Comparison of ENCODE assay signal across 9 mouse cellular contexts in the genomic region with DNA sequence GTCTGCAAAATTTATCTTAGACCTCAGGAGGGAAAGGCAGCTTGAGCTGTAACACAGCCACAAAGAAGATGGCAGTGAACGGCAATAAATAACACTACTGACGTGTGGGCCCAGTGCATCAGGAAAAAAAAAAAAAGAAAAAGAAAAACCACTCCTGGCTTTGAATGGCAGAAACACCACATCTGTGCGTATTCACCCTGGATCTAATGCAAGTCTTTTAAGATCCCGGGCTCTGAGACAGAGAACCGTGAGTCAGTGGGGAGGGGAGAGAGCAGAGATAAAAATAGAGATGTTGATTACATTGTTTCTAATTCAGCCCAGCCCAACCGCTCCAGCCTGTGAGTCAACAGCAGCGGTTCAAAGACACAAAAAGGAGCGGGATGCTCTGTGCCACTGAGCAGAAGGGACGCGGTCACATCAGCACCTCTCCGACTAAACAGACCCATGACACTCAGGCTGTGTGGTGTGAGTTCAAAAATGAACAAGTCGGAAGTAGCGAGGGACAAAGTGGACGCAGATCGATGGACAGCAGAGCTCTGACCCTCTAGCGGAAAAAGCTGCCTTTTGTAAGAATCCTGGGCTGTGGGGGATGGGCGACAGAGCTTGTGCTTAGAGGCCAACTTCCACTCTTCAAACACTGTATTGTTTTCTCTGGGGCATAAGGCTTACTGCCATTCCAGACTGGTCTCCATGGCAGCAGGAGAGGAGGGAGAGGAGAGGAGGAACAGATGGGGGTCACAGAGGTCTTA.
DNase-seq lines count a peak whose midpoint lies in the region; ATAC-seq and TF ChIP-seq lines count a peak whose summit lies in the region.
"Had no signal": no experiment of that assay in that cellular context is flagged by ENCODE, and none has a peak within 500 bp of the region (broad histone marks: within the 10 kb centered on the region; RNA-seq: fewer than 3 reads in every experiment).

No protein-coding gene starts in this region.

- H3K4me3 ChIP-seq in spleen, adult 2 months (ENCODE audit: extremely low read depth, insufficient read depth, insufficient read length), result peak overlapping the region; percentile 16; the same call in 1 of the 2 replicates
- H3K4me3 ChIP-seq in forebrain, embryonic 11.5 days (ENCODE audit: low read depth, low read length), result peak overlapping the region; percentile 17; the same call in 1 of the 2 replicates
- H3K4me3 ChIP-seq in heart, embryonic 15.5 days, result peak overlapping the region; percentile 52
- peak overlapping the region; percentile 24 for H3K4me3 ChIP-seq in kidney, postnatal 0 days (replicated peaks; ENCODE audit: low read depth, low read length)
- peak overlapping the region; percentile 20 for H3K4me3 ChIP-seq in liver, embryonic 13.5 days (replicated peaks)
- peak overlapping the region; percentile 37 for H3K4me3 ChIP-seq in stomach, embryonic 16.5 days (replicated peaks; ENCODE audit: low read length)

- H3K27ac ChIP-seq in spleen, adult 2 months (ENCODE audit: insufficient read depth, low read length), result peak overlapping the region; percentile 1; the same call in 1 of the 2 replicates
- peak overlapping the region; percentile 97 for H3K27ac ChIP-seq in forebrain, embryonic 11.5 days (ENCODE audit: low read depth, low read length)
- H3K27ac ChIP-seq in heart, embryonic 15.5 days, result peak overlapping the region; percentile 93
- peak overlapping the region; percentile 79 for H3K27ac ChIP-seq in kidney, postnatal 0 days
- H3K27ac ChIP-seq in liver, embryonic 13.5 days, result peak overlapping the region; percentile 26
- peak overlapping the region; percentile 85 for H3K27ac ChIP-seq in stomach, embryonic 16.5 days (ENCODE audit: low read length)

- TF ChIP-seq CTCF in spleen, adult 2 months (IDR thresholded peaks at IDR 0.05; ENCODE audit: extremely low read depth, insufficient read depth, insufficient read length, insufficient replicate concordance), result no peak
- no peak for TF ChIP-seq CTCF in kidney, postnatal 0 days (IDR thresholded peaks at IDR 0.05; ENCODE audit: low read depth)

- peaks cover 9% of the 10 kb centered on the region; the same call in 1 of the 2 replicates for H3K4me1 ChIP-seq in spleen, adult 2 months (ENCODE audit: control insufficient read depth, insufficient read depth, insufficient read length)
- peaks cover 9% of the 10 kb centered on the region; the same call in 1 of the 2 replicates for H3K4me1 ChIP-seq in forebrain, embryonic 11.5 days (replicated peaks; ENCODE audit: control insufficient read depth, insufficient read depth, low read length)
- peaks cover 33% of the 10 kb centered on the region for H3K4me1 ChIP-seq in heart, embryonic 15.5 days (replicated peaks)
- peaks cover 6% of the 10 kb centered on the region; the same call in 1 of the 2 replicates for H3K4me1 ChIP-seq in kidney, postnatal 0 days (replicated peaks; ENCODE audit: insufficient read depth, low read length)
- H3K4me1 ChIP-seq in liver, embryonic 13.5 days (replicated peaks), result peaks cover 19% of the 10 kb centered on the region
- H3K4me1 ChIP-seq in stomach, embryonic 16.5 days (ENCODE audit: control insufficient read depth, insufficient read depth, low read length), result peaks cover 32% of the 10 kb centered on the region

- no peaks in the 10 kb centered on the region for H3K27me3 ChIP-seq in spleen, adult 2 months (ENCODE audit: control insufficient read depth, insufficient read depth, low read length)
- H3K27me3 ChIP-seq in forebrain, embryonic 11.5 days (ENCODE audit: control insufficient read depth, insufficient read depth, low read length), result no peaks in the 10 kb centered on the region
- no peaks in the 10 kb centered on the region for H3K27me3 ChIP-seq in heart, embryonic 15.5 days
- no peaks in the 10 kb centered on the region for H3K27me3 ChIP-seq in kidney, postnatal 0 days (ENCODE audit: insufficient read depth, low read length)
- no peaks in the 10 kb centered on the region for H3K27me3 ChIP-seq in liver, embryonic 13.5 days
- H3K27me3 ChIP-seq in stomach, embryonic 16.5 days (ENCODE audit: control insufficient read depth, insufficient read depth, low read length), result no peaks in the 10 kb centered on the region

- peak overlapping the region; percentile 51 for H3K4me2 ChIP-seq in forebrain, embryonic 11.5 days (ENCODE audit: low read depth, low read length, severe bottlenecking)
- peak overlapping the region; percentile 61 for H3K4me2 ChIP-seq in heart, embryonic 15.5 days
- H3K4me2 ChIP-seq in kidney, postnatal 0 days (ENCODE audit: low read length), result peak overlapping the region; percentile 48
- H3K4me2 ChIP-seq in liver, embryonic 13.5 days, result peak overlapping the region; percentile 45
- H3K4me2 ChIP-seq in stomach, embryonic 16.5 days (ENCODE audit: low read depth, low read length), result peak overlapping the region; percentile 55

- 6% methylated on average over 17 of the region's 17 CpGs for WGBS in spleen, adult 2 months
- 1% methylated on average over 17 of the region's 17 CpGs for WGBS in forebrain, embryonic 11.5 days
- whole genome bisulfite sequencing in heart, embryonic 15.5 days, result 2% methylated on average over 17 of the region's 17 CpGs
- 3% methylated on average over 17 of the region's 17 CpGs for WGBS in kidney, postnatal 0 days
- 3% methylated on average over 17 of the region's 17 CpGs for WGBS in liver, embryonic 13.5 days (ENCODE audit: insufficient replicate concordance)
- 1% methylated on average over 17 of the region's 17 CpGs for whole genome bisulfite sequencing in stomach, embryonic 16.5 days

- H3K36me3 ChIP-seq in spleen, adult 2 months (ENCODE audit: control insufficient read depth, insufficient read depth, low read length), result no peaks in the 10 kb centered on the region
- no peaks in the 10 kb centered on the region for H3K36me3 ChIP-seq in forebrain, embryonic 11.5 days (ENCODE audit: control insufficient read depth, insufficient read depth, low read length)
- H3K36me3 ChIP-seq in heart, embryonic 15.5 days, result no peaks in the 10 kb centered on the region
- no peaks in the 10 kb centered on the region for H3K36me3 ChIP-seq in kidney, postnatal 0 days (ENCODE audit: insufficient read depth, low read length)
- no peaks in the 10 kb centered on the region for H3K36me3 ChIP-seq in liver, embryonic 13.5 days
- no peaks in the 10 kb centered on the region for H3K36me3 ChIP-seq in stomach, embryonic 16.5 days (ENCODE audit: control insufficient read depth, insufficient read depth, low read length)
- H3K36me3 ChIP-seq: G1E had no signal

- no peak for TF ChIP-seq POLR2A in spleen, adult 2 months (IDR thresholded peaks at IDR 0.05; ENCODE audit: low read depth, low read length)

- H3K9ac ChIP-seq in forebrain, embryonic 11.5 days (ENCODE audit: low read length), result peak overlapping the region; percentile 63
- peak overlapping the region; percentile 50 for H3K9ac ChIP-seq in heart, embryonic 15.5 days
- H3K9ac ChIP-seq in kidney, postnatal 0 days (ENCODE audit: low read depth, low read length), result no peak overlapping the region
- H3K9ac ChIP-seq in liver, embryonic 13.5 days, result peak overlapping the region; percentile 44; the same call in 1 of the 2 replicates
- peak overlapping the region; percentile 61 for H3K9ac ChIP-seq in stomach, embryonic 16.5 days (ENCODE audit: low read length)

- no peaks in the 10 kb centered on the region for H3K9me3 ChIP-seq in forebrain, embryonic 11.5 days (ENCODE audit: control insufficient read depth, low read length)
- H3K9me3 ChIP-seq in heart, embryonic 15.5 days (replicated peaks), result no peaks in the 10 kb centered on the region
- no peaks in the 10 kb centered on the region for H3K9me3 ChIP-seq in kidney, postnatal 0 days (replicated peaks; ENCODE audit: low read length)
- no peaks in the 10 kb centered on the region for H3K9me3 ChIP-seq in liver, embryonic 13.5 days (replicated peaks)
- H3K9me3 ChIP-seq in stomach, embryonic 16.5 days (replicated peaks; ENCODE audit: control insufficient read depth, low read length), result no peaks in the 10 kb centered on the region
- H3K9me3 ChIP-seq: G1E had no signal

- peak; percentile 94 for ATAC-seq in forebrain, embryonic 11.5 days (replicated peaks; ENCODE audit: low FRiP score)
- peak; percentile 82 for ATAC-seq in heart, embryonic 15.5 days (replicated peaks; ENCODE audit: insufficient number of reproducible peaks, insufficient read depth, low FRiP score, low read depth)
- peak; percentile 69; the same call in 1 of the 2 replicates for ATAC-seq in kidney, postnatal 0 days (replicated peaks; ENCODE audit: low FRiP score, low read depth)
- ATAC-seq in liver, embryonic 13.5 days (ENCODE audit: low read depth), result peak; percentile 55; the same call in 1 of the 2 replicates
- ATAC-seq in monocyte, adult 5-6 weeks (replicated peaks; ENCODE audit: insufficient number of reproducible peaks, low FRiP score, low TSS enrichment, poor library complexity, severe bottlenecking), result peak; percentile 51
- ATAC-seq in stomach, embryonic 16.5 days (ENCODE audit: insufficient read depth, low FRiP score), result peak; percentile 82

- DNase-seq in spleen, adult 2 months (ENCODE audit: low read depth in 1 of 2, low spot score in 2 of 2), result no peak
- no peak for DNase-seq in spleen, adult 12 weeks (ENCODE audit: low spot score)
- peak; percentile 92 for DNase-seq in forebrain, embryonic 11.5 days (ENCODE audit: low spot score)
- DNase-seq in kidney, postnatal 0 days (ENCODE audit: low spot score), result peak; percentile 91
- DNase-seq in liver, embryonic 13.5 days, result no peak

Comparison
In these comparisons a context has a peak if more than half of its experiments do, and no peak if none do; other contexts are left out.
1. DNase-seq: peak in forebrain, embryonic 11.5 days (single experiment) and kidney, postnatal 0 days (single experiment); none in spleen, adult 2 months (0 of 2), spleen, adult 12 weeks (single experiment) and liver, embryonic 13.5 days (single experiment).
2. H3K27ac ChIP-seq: peak in every context shown above with its lines; median percentile 97 in forebrain, embryonic 11.5 days; 93 in heart, embryonic 15.5 days; 85 in stomach, embryonic 16.5 days; 79 in kidney, postnatal 0 days; 26 in liver, embryonic 13.5 days; 1 in spleen, adult 2 months.
3. Peak in every context shown above with its lines, with median percentiles within 50 percentile points of each other: H3K4me3 ChIP-seq, ATAC-seq and H3K4me2 ChIP-seq.